Mouse (Mus musculus): ENCODE results near the gene Hpse.

DNA sequence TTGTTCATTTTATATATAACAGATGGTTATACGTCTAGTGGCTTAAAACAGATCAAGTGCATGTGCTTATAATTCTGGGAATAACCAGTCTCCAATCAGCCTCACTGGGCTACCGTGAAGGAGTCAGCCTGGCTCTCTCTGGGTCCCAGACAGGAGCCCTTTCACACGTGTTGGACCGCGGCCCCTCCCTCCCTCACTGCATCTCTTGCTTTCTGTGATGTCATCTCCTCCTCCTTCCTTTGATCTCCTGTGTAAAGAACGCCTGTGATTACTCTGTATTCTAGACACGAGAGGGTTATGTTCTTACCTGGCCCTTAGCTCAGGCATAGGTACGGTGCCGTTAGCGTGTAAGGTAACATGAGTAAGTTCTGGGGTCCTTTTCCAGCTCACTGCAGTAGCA is 68.0 kb downstream of the Hpse start:
- no peak for TF ChIP-seq POLR2A (IDR thresholded peaks at IDR 0.05; ENCODE audit: low read depth, low read length)
- TF ChIP-seq CTCF (IDR thresholded peaks at IDR 0.05; ENCODE audit: extremely low read depth, insufficient read length, insufficient replicate concordance, low read depth, low read length): no peak

All from small intestine, adult 2 months (tissue).